Mouse (Mus musculus): Measurements from ENCODE around the gene Sema4g.
"Not testable (repeated sequence)": the region's sequence is repeated elsewhere in the genome, so short reads cannot be mapped to it uniquely, and the experiment has no call there.

Gene Sema4g

GRCm38 (mm10) chr19:45023993-45024392 is 35.1 kb downstream of the Sema4g start:
- no peak for DNase-seq (ENCODE audit: low read depth, low spot score)

GRCm38 (mm10) chr19:45024775-45025174 is 35.9 kb downstream of the Sema4g start:
- no peak for DNase-seq (ENCODE audit: low read depth, low spot score)

- no peak for DNase-seq (ENCODE audit: low read depth, low spot score)
These were observed 37.2 kb downstream of the Sema4g start for GRCm38 (mm10) chr19:45025937-45026568.

GRCm38 (mm10) chr19:45026958-45027670 is 38.2 kb downstream of the Sema4g start:
- DNase-seq (ENCODE audit: low read depth, low spot score) = peak; percentile 62

- DNase-seq (ENCODE audit: low read depth, low spot score) = peak; percentile 88
These were observed 38.9 kb downstream of the Sema4g start for GRCm38 (mm10) chr19:45027848-45028247.

- no peak for DNase-seq (ENCODE audit: low read depth, low spot score)
These were observed 39.8 kb downstream of the Sema4g start for GRCm38 (mm10) chr19:45028746-45029145.

GRCm38 (mm10) chr19:45029571-45029970 is 40.7 kb downstream of the Sema4g start:
- DNase-seq (ENCODE audit: low read depth, low spot score) = no peak

- peak; percentile 79 for DNase-seq (ENCODE audit: low read depth, low spot score)
These were observed 41.2 kb downstream of the Sema4g start for GRCm38 (mm10) chr19:45030111-45030510.

GRCm38 (mm10) chr19:45030746-45031693 is 42.1 kb downstream of the Sema4g start:
- peak; percentile 95 for DNase-seq (ENCODE audit: low read depth, low spot score)

- peak; percentile 92 for DNase-seq (ENCODE audit: low read depth, low spot score)
These were observed 42.9 kb downstream of the Sema4g start for GRCm38 (mm10) chr19:45031780-45032179.

- DNase-seq (ENCODE audit: low read depth, low spot score) = peak; percentile 61
These were observed 43.9 kb downstream of the Sema4g start for GRCm38 (mm10) chr19:45032570-45033332.

- no peak for DNase-seq (ENCODE audit: low read depth, low spot score)
These were observed 48.0 kb downstream of the Sema4g start for GRCm38 (mm10) chr19:45036867-45037266.

GRCm38 (mm10) chr19:45038198-45038597 is 49.3 kb downstream of the Sema4g start:
- DNase-seq (ENCODE audit: low read depth, low spot score) = not testable (repeated sequence)

- DNase-seq (ENCODE audit: low read depth, low spot score) = no peak
These were observed 51.3 kb downstream of the Sema4g start for GRCm38 (mm10) chr19:45040214-45040613.

GRCm38 (mm10) chr19:45044389-45044927 is 55.6 kb downstream of the Sema4g start:
- DNase-seq (ENCODE audit: low read depth, low spot score) = peak; percentile 58

- DNase-seq (ENCODE audit: low read depth, low spot score) = no peak
These were observed 56.3 kb downstream of the Sema4g start for GRCm38 (mm10) chr19:45045236-45045635.

- DNase-seq (ENCODE audit: low read depth, low spot score) = no peak
These were observed 56.8 kb downstream of the Sema4g start, which contains the start of gene Pdzd7 for GRCm38 (mm10) chr19:45045651-45046050. Gene Pdzd7 (minus strand): TSS chr19:45045717.

GRCm38 (mm10) chr19:45046523-45047321 is 57.8 kb downstream of the Sema4g start:
- DNase-seq (ENCODE audit: low read depth, low spot score) = peak; percentile 96

GRCm38 (mm10) chr19:45047417-45047934 is 58.6 kb downstream of the Sema4g start, which contains the start of gene Sfxn3:
Gene Sfxn3 (plus strand): TSS chr19:45047503.
- peak; percentile 97 for DNase-seq (ENCODE audit: low read depth, low spot score)

All from brain, adult 2 months (tissue).